Mouse (Mus musculus) stomach, postnatal 0 days (tissue): ENCODE measurements around the gene Patj. TPM values are rescaled to one million over a fixed set of nuclear protein-coding genes. Genes with fewer than 3 reads are reported as not detected.

Experiments
- ATAC-seq: fragments of 200-750 bp; cut with Nextera tagmentation; 2 replicates; pipeline ENCODE4 v1.8.0; 2017; ENCODE audit not compliant: low FRiP score, low TSS enrichment
- DNase-seq: peaks from one replicate; pipeline ENCODE4 v3.0.0-alpha.2; 2016; ENCODE audit warnings: low spot score
- H3K27ac ChIP-seq: fragments of 300-500 bp; sonication (generic); replicated peaks from 2 replicates; pipeline ENCODE4 v1.5.1; 2014; ENCODE audit warnings: mild to moderate bottlenecking, control low read depth
- H3K27me3 ChIP-seq: fragments of 300-500 bp; sonication (generic); 2 replicates; pipeline ENCODE4 v1.6.1; 2014; ENCODE audit warnings: low read length; ENCODE audit not compliant: control insufficient read depth, insufficient read depth
- H3K36me3 ChIP-seq: fragments of 300-500 bp; sonication (generic); 2 replicates; pipeline ENCODE4 v1.6.1; 2014; ENCODE audit warnings: low read length, mixed read lengths; ENCODE audit not compliant: control insufficient read depth, insufficient read depth
- H3K4me1 ChIP-seq: fragments of 300-500 bp; sonication (generic); replicated peaks from 2 replicates; pipeline ENCODE4 v1.6.1; 2014; ENCODE audit warnings: antibody characterized with exemption; ENCODE audit not compliant: control insufficient read depth, insufficient read depth
- H3K4me2 ChIP-seq: fragments of 300-500 bp; sonication (generic); replicated peaks from 2 replicates; pipeline ENCODE4 v1.6.1; 2014; ENCODE audit warnings: low read depth, mild to moderate bottlenecking, control low read depth, moderate library complexity
- H3K4me3 ChIP-seq: fragments of 300-500 bp; sonication (generic); 2 replicates; pipeline ENCODE4 v1.5.1; 2014; ENCODE audit warnings: low read depth, low read length, control low read depth
- H3K9ac ChIP-seq: fragments of 300-500 bp; sonication (generic); 2 replicates; pipeline ENCODE4 v1.6.1; 2014; ENCODE audit warnings: mild to moderate bottlenecking, low read length, control low read depth, mixed read lengths
- H3K9me3 ChIP-seq: fragments of 300-500 bp; sonication (generic); 2 replicates; pipeline ENCODE4 v1.6.1; 2016; ENCODE audit warnings: low read length; ENCODE audit not compliant: control insufficient read depth
- CTCF ChIP-seq: IDR thresholded peaks from 2 replicates; pipeline ENCODE4 v1.5.1; 2016; ENCODE audit warnings: antibody characterized with exemption, low read depth, mild to moderate bottlenecking, moderate library complexity
- EP300 ChIP-seq: optimal IDR thresholded peaks from 2 replicates; pipeline ENCODE3; 2016; ENCODE audit warnings: antibody characterized with exemption
- WGBS: fragments of 180-500 bp; shearing (Covaris S2); extraction: QIAGEN DNeasy Blood & Tissue Kit; methylation state at CpG from one replicate; pipeline ENCODE4 v1.1.7; 2014; 5-methylcytosine and 5-hydroxymethylcytosine counted together
- polyA plus RNA-seq: library from polyadenylated mRNA; unstranded; fragments of >200 nt; fragmentation: Nextera tagmentation; extraction: Ambion mirVana; gene quantifications from 2 replicates; pipeline ENCODE4 v1.2.1, GENCODE M21; 2015

Patj gene
- polyA plus RNA-seq, 1 experiment from 2014 or later: 6.2 TPM

DNA sequence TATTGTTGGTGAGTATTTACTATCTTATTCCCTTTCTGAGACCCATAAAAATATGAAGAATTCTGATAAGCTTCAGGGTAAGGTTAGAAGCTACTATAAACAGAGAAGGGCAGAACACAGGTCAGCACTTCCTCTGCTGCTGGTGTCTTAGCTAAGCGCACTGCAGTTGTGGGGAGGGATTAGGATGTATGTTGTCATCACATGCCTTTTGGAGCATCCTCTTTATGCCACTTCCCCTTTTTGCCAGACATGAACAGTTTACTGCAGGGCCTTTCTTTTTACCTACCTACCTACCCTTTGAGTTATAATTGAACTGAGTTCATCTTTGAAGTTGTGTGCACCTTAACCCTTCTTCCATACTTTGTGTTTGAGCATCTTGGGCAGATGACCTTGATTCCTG lies 69.9 kb downstream of the Patj start:
- H3K9ac ChIP-seq: no peak overlapping the region
- no peaks in the 10 kb centered on the region for H3K36me3 ChIP-seq
- H3K27ac ChIP-seq: no peak overlapping the region
- H3K9me3 ChIP-seq: no peaks in the 10 kb centered on the region
- no peak overlapping the region for H3K4me2 ChIP-seq
- WGBS: 83% methylated on average over 1 of the region's 1 CpGs
- DNase-seq (no peak), ATAC-seq (no peak)
- no peaks in the 10 kb centered on the region for H3K27me3 ChIP-seq
- H3K4me1 ChIP-seq: no peaks in the 10 kb centered on the region
- TF ChIP-seq EP300: no peak
- TF ChIP-seq CTCF: no peak
- H3K4me3 ChIP-seq: no peak overlapping the region

DNA sequence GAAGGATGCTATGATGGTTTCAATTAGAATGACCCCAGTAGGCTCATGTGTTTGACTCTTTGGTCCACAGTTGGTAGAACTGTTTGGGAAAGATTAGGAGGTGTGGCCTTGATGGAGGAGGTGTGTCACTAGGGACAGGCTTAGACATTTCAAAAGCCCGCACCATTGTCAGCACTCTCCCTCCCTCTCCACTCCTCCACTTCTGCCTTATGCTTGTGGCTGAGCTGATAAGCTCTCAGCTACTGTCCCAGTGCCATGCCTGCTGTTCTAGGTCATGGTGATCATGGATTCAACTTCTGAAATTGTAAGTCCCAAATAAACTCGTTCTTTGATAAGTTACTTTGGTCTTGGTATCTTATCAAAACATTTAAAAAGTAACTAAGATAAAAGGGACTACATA lies 70.3 kb downstream of the Patj start:
- H3K4me3 ChIP-seq: no peak overlapping the region
- ATAC-seq (no peak), DNase-seq (no peak)
- WGBS: 77% methylated on average over 2 of the region's 2 CpGs
- TF ChIP-seq EP300: no peak
- TF ChIP-seq CTCF: no peak
- H3K4me1 ChIP-seq: no peaks in the 10 kb centered on the region
- no peaks in the 10 kb centered on the region for H3K27me3 ChIP-seq
- no peaks in the 10 kb centered on the region for H3K9me3 ChIP-seq
- no peak overlapping the region for H3K4me2 ChIP-seq
- H3K36me3 ChIP-seq: no peaks in the 10 kb centered on the region
- no peak overlapping the region for H3K9ac ChIP-seq
- no peak overlapping the region for H3K27ac ChIP-seq

DNA sequence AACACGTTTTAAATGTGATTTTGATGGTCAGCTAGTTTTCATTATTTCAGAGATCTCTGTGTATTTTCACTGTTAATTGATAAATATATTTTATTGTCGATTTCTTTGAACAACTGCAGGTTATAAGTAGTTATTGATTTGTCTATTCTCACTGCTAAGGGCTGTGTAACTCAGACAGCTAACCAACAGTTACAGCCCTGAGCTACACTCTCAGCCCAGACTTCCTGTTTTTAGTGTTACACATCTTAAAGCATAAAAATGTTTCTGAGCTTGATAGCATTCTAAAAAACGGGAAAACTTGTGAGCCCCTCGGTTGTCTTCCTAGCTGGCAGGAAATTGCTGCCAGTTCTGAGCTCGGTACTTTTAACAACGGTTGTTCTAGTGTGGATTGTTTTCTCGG lies 75.8 kb downstream of the Patj start:
- Histone ChIP-seq H3K4me1 (no peaks in the 10 kb centered on the region), H3K9ac (no peak overlapping the region), H3K4me2 (no peak overlapping the region), H3K27me3 (no peaks in the 10 kb centered on the region), H3K4me3 (no peak overlapping the region), H3K27ac (no peak overlapping the region), H3K9me3 (no peaks in the 10 kb centered on the region), H3K36me3 (no peaks in the 10 kb centered on the region)
- WGBS: 76% methylated on average over 7 of the region's 7 CpGs
- DNase-seq: no peak
- TF ChIP-seq CTCF (no peak), EP300 (no peak)
- ATAC-seq: no peak

DNA sequence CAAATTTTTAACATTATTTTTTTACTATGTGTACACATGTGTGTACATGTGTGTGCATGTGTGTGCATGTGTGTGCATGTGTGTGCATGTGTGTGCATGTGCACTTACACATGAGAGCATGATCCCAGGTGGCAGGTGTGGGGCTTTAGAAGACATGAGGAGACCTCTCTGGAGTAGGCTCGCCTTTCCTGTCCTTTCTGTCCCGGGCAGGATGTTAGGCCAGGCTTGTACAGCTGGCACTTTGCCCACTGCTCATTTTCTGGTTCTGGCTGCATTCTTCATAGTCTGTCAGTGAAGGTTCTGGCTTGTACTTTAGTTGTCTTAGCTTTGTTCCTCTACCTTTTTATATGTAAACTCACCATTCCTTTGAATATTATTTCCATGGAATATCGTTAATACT lies 77.9 kb downstream of the Patj start:
- no peak for TF ChIP-seq EP300
- no peak for TF ChIP-seq CTCF
- H3K4me1 ChIP-seq: no peaks in the 10 kb centered on the region
- no peak overlapping the region for H3K4me3 ChIP-seq
- H3K27ac ChIP-seq: no peak overlapping the region
- no peaks in the 10 kb centered on the region for H3K27me3 ChIP-seq
- H3K36me3 ChIP-seq: no peaks in the 10 kb centered on the region
- no peak overlapping the region for H3K4me2 ChIP-seq
- no peak overlapping the region for H3K9ac ChIP-seq
- ATAC-seq (no peak), DNase-seq (no peak)
- 46% methylated on average over 3 of the region's 3 CpGs for WGBS
- H3K9me3 ChIP-seq: no peaks in the 10 kb centered on the region

DNA sequence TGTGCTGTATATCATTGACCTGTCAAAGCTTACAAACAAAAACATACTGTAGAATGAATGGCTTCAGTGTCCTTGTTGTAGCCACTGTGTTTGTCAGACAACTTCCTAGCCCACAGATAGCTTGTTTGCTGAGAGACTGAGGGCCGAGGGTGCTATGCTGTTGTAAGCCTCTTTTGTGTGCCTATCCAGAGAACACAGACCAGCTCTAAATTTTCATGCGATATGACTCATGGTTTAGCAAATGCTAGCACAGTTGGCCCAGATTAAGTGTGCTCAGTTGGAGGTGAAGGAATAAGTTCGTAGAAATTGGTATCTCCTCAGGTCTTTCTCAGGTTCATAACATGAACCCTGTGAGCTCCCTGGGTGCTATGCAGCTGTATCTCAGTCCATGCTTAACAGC lies 82.4 kb downstream of the Patj start:
- ATAC-seq (peak; percentile 54; the same call in 1 of the 2 replicates), DNase-seq (no peak)
- Histone ChIP-seq H3K9me3 (no peaks in the 10 kb centered on the region), H3K4me1 (no peaks in the 10 kb centered on the region), H3K27me3 (no peaks in the 10 kb centered on the region), H3K36me3 (no peaks in the 10 kb centered on the region), H3K27ac (no peak overlapping the region), H3K4me3 (no peak overlapping the region), H3K4me2 (no peak overlapping the region), H3K9ac (no peak overlapping the region)
- no peak for TF ChIP-seq CTCF
- no peak for TF ChIP-seq EP300
- 22% methylated on average over 3 of the region's 3 CpGs for WGBS

DNA sequence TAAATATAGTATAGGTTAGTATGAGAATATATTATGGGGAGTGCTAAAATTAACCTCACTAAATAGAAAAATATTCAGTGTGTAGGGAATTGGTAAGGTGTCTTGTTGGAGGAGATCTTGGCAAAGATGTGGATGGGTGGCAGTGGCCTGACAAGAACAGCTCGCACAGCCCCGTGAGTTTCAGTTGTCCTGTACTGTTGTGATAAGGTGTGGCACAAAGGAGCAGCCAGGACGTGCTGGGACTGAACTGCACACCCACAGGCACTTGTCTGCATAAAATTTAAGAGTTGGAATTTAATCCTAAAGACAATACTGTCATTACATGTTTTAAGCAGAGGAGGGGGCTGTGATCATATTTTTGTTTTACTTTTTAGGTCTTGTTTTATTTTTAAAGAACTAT lies 90.9 kb downstream of the Patj start:
- H3K4me3 ChIP-seq: no peak overlapping the region
- ATAC-seq: no peak
- WGBS: 41% methylated on average over 3 of the region's 3 CpGs

More for the DNA sequence above, 90.9 kb downstream of the Patj start:
- Histone ChIP-seq H3K4me1 (no peaks in the 10 kb centered on the region), H3K9ac (no peak overlapping the region), H3K9me3 (no peaks in the 10 kb centered on the region), H3K27me3 (no peaks in the 10 kb centered on the region), H3K27ac (no peak overlapping the region), H3K36me3 (no peaks in the 10 kb centered on the region), H3K4me2 (no peak overlapping the region)
- no peak for TF ChIP-seq EP300
- no peak for TF ChIP-seq CTCF
- no peak for DNase-seq
